Mouse (Mus musculus): ENCODE results near the gene Aldh1a2. TPM values are rescaled to one million over a fixed set of nuclear protein-coding genes. Genes with fewer than 3 reads are reported as not detected.

The Aldh1a2 gene
- total RNA-seq (2021) = 73.6 and 78.5 TPM in 2 replicates
- long read RNA-seq, transcript Aldh1a2-201 (14 exons, 2,264 nt) = major isoform, 45 of 47 reads
- long read RNA-seq, partial matches to known transcripts = 2 of 47 reads
- long read RNA-seq, other reads (novel, unspliced or antisense) = 0 of 47 reads

- peak; percentile 82 for DNase-seq
These were observed at the start of gene Aldh1a2 for GRCm38 (mm10) chr9:71215248-71216035. Gene Aldh1a2, plus strand, starts transcription at chr9:71215789.

GRCm38 (mm10) chr9:71166019-71166705, 49.4 kb upstream of the Aldh1a2 start:
- no peak for DNase-seq

GRCm38 (mm10) chr9:71166871-71167465, 48.6 kb upstream of the Aldh1a2 start:
- DNase-seq = no peak

- no peak for DNase-seq
These were observed 47.9 kb upstream of the Aldh1a2 start for GRCm38 (mm10) chr9:71167473-71168215.

GRCm38 (mm10) chr9:71168511-71168910, 47.1 kb upstream of the Aldh1a2 start, which contains the start of gene Aqp9:
Gene Aqp9, minus strand, starts transcription at chr9:71168682.
- DNase-seq = no peak

- no peak for DNase-seq
These were observed 42.1 kb upstream of the Aldh1a2 start for GRCm38 (mm10) chr9:71173533-71173932.

GRCm38 (mm10) chr9:71174316-71174975, 41.1 kb upstream of the Aldh1a2 start:
- DNase-seq = no peak

- DNase-seq = no peak
These were observed 39.9 kb upstream of the Aldh1a2 start for GRCm38 (mm10) chr9:71175686-71176085.

GRCm38 (mm10) chr9:71179276-71179896, 36.2 kb upstream of the Aldh1a2 start:
- DNase-seq = no peak

GRCm38 (mm10) chr9:71179964-71180700, 35.5 kb upstream of the Aldh1a2 start:
- DNase-seq = no peak

- DNase-seq = no peak
These were observed 30.3 kb upstream of the Aldh1a2 start for GRCm38 (mm10) chr9:71185285-71185684.

GRCm38 (mm10) chr9:71185823-71186222, 29.8 kb upstream of the Aldh1a2 start:
- DNase-seq = no peak

GRCm38 (mm10) chr9:71187396-71187795, 28.2 kb upstream of the Aldh1a2 start:
- DNase-seq = no peak

GRCm38 (mm10) chr9:71188647-71189415, 26.8 kb upstream of the Aldh1a2 start:
- DNase-seq = peak; percentile 70

GRCm38 (mm10) chr9:71198826-71199225, 16.8 kb upstream of the Aldh1a2 start:
- no peak for DNase-seq

- DNase-seq = no peak
These were observed 13.3 kb upstream of the Aldh1a2 start for GRCm38 (mm10) chr9:71202265-71202664.

GRCm38 (mm10) chr9:71209299-71209698, 6.3 kb upstream of the Aldh1a2 start:
- no peak for DNase-seq

GRCm38 (mm10) chr9:71210870-71211269, 4.7 kb upstream of the Aldh1a2 start:
- peak; percentile 32 for DNase-seq

- DNase-seq = no peak
These were observed 2.0 kb upstream of the Aldh1a2 start for GRCm38 (mm10) chr9:71213636-71214035.
